Mouse (Mus musculus) liver, embryonic 15.5 days (tissue): ENCODE results near the gene Mark3. TPM values are rescaled to one million over a fixed set of nuclear protein-coding genes. Genes with fewer than 3 reads are reported as not detected.
A peak's percentile ranks its signal among the peaks of the same experiment; 100 is the strongest.
"Not testable (repeated sequence)": the region's sequence is repeated elsewhere in the genome, so short reads cannot be mapped to it uniquely, and the experiment has no call there.

Source experiments
- ATAC-seq: fragments of 200-750 bp; cut with Nextera tagmentation; 2 replicates; pipeline ENCODE4 v1.8.0; 2017; ENCODE audit warnings: moderate number of reproducible peaks, mild to moderate bottlenecking, moderate library complexity; ENCODE audit not compliant: insufficient read depth
- H3K27ac ChIP-seq: fragments of 300-500 bp; sonication (generic); replicated peaks from 2 replicates; pipeline ENCODE4 v1.5.1; 2015; ENCODE audit warnings: mild to moderate bottlenecking, inconsistent platforms
- H3K27me3 ChIP-seq: fragments of 300-500 bp; sonication (generic); 2 replicates; pipeline ENCODE4 v1.6.1; 2015; ENCODE audit warnings: mild to moderate bottlenecking, inconsistent platforms
- H3K36me3 ChIP-seq: fragments of 300-500 bp; sonication (generic); replicated peaks from 2 replicates; pipeline ENCODE4 v1.6.1; 2015; ENCODE audit warnings: moderate library complexity, mild to moderate bottlenecking, inconsistent platforms
- H3K4me1 ChIP-seq: fragments of 300-500 bp; sonication (generic); replicated peaks from 2 replicates; pipeline ENCODE4 v1.6.1; 2015; ENCODE audit warnings: inconsistent platforms
- H3K4me2 ChIP-seq: fragments of 300-500 bp; sonication (generic); 2 replicates; pipeline ENCODE4 v1.6.1; 2015; ENCODE audit warnings: moderate library complexity, mild to moderate bottlenecking, inconsistent platforms
- H3K4me3 ChIP-seq: fragments of 300-500 bp; sonication (generic); replicated peaks from 2 replicates; pipeline ENCODE4 v1.5.1; 2015; ENCODE audit warnings: mild to moderate bottlenecking, inconsistent platforms
- H3K9ac ChIP-seq: fragments of 300-500 bp; sonication (generic); 2 replicates; pipeline ENCODE4 v1.6.1; 2015; ENCODE audit warnings: moderate library complexity, mild to moderate bottlenecking, inconsistent platforms
- H3K9me3 ChIP-seq: fragments of 300-500 bp; sonication (generic); replicated peaks from 2 replicates; pipeline ENCODE4 v1.6.1; 2016; ENCODE audit warnings: inconsistent platforms
- WGBS: fragments of 180-500 bp; shearing (Covaris S2); methylation state at CpG from one replicate; pipeline ENCODE4 v1.1.7; 2015; ENCODE audit warnings: mixed read lengths; ENCODE audit not compliant: insufficient replicate concordance; 5-methylcytosine and 5-hydroxymethylcytosine counted together
- polyA plus RNA-seq: library from polyadenylated mRNA; unstranded; fragments of >200 nt; fragmentation: Nextera tagmentation; extraction: Ambion mirVana; gene quantifications from 2 replicates; pipeline ENCODE4 v1.2.1, GENCODE M21; 2015

Gene Mark3
- polyA plus RNA-seq, 1 experiment from 2014 or later, result 13.3 TPM

GRCm38 (mm10) chr12:111538292-111539040 is 35.9 kb upstream of the Mark3 start:
- no peaks in the 10 kb centered on the region for H3K9me3 ChIP-seq
- peaks cover 46% of the 10 kb centered on the region for H3K36me3 ChIP-seq
- under 1% methylated on average over 109 of the region's 111 CpGs for WGBS
- peak overlapping the region; percentile 97 for H3K27ac ChIP-seq
- peak overlapping the region; percentile 73 for H3K4me2 ChIP-seq
- peak overlapping the region; percentile 97 for H3K9ac ChIP-seq
- ATAC-seq, result peak; percentile 62
- H3K4me1 ChIP-seq, result peaks cover 63% of the 10 kb centered on the region
- peaks cover 14% of the 10 kb centered on the region for H3K27me3 ChIP-seq
- H3K4me3 ChIP-seq, result peak overlapping the region; percentile 95

GRCm38 (mm10) chr12:111539041-111539345 is 35.3 kb upstream of the Mark3 start:
- Histone ChIP-seq H3K9ac (peak overlapping the region; percentile 97), H3K4me1 (peaks cover 62% of the 10 kb centered on the region), H3K4me3 (peak overlapping the region; percentile 95), H3K4me2 (peak overlapping the region; percentile 73), H3K27ac (peak overlapping the region; percentile 97), H3K27me3 (peaks cover 9% of the 10 kb centered on the region), H3K36me3 (peaks cover 52% of the 10 kb centered on the region), H3K9me3 (no peaks in the 10 kb centered on the region)
- under 1% methylated on average over 18 of the region's 18 CpGs for WGBS
- ATAC-seq, result no peak

GRCm38 (mm10) chr12:111547070-111547469 is 27.3 kb upstream of the Mark3 start:
- H3K4me1 ChIP-seq, result peaks cover 17% of the 10 kb centered on the region
- no peak for ATAC-seq
- no peak overlapping the region for H3K9ac ChIP-seq
- no peaks in the 10 kb centered on the region for H3K9me3 ChIP-seq
- H3K27ac ChIP-seq, result no peak overlapping the region
- H3K4me3 ChIP-seq, result no peak overlapping the region
- H3K36me3 ChIP-seq, result peaks cover 70% of the 10 kb centered on the region
- no peak overlapping the region for H3K4me2 ChIP-seq
- H3K27me3 ChIP-seq, result no peaks in the 10 kb centered on the region
- WGBS, result 90% methylated on average over 3 of the region's 3 CpGs

- WGBS, result 55% methylated on average over 2 of the region's 2 CpGs
- Histone ChIP-seq H3K4me1 (peaks cover 13% of the 10 kb centered on the region), H3K27me3 (no peaks in the 10 kb centered on the region), H3K36me3 (peaks cover 54% of the 10 kb centered on the region), H3K9ac (no peak overlapping the region), H3K27ac (peak overlapping the region; percentile 36), H3K4me2 (no peak overlapping the region), H3K9me3 (no peaks in the 10 kb centered on the region), H3K4me3 (no peak overlapping the region)
- 0 out of 2 replicates have a peak, but pooled peaks have one; percentile 13 for ATAC-seq
Observed at GRCm38 (mm10) chr12:111548555-111549289, 25.6 kb upstream of the Mark3 start.

GRCm38 (mm10) chr12:111550679-111551078 is 23.6 kb upstream of the Mark3 start:
- H3K4me1 ChIP-seq, result peaks cover 15% of the 10 kb centered on the region
- no peaks in the 10 kb centered on the region for H3K27me3 ChIP-seq
- H3K4me3 ChIP-seq, result no peak overlapping the region
- 49% methylated on average over 1 of the region's 1 CpGs for WGBS
- H3K9ac ChIP-seq, result no peak overlapping the region
- peak overlapping the region; percentile 24; the same call in 1 of the 2 replicates for H3K27ac ChIP-seq
- peaks cover 37% of the 10 kb centered on the region for H3K36me3 ChIP-seq
- H3K4me2 ChIP-seq, result no peak overlapping the region
- no peaks in the 10 kb centered on the region for H3K9me3 ChIP-seq
- no peak for ATAC-seq

GRCm38 (mm10) chr12:111552342-111552741 is 22.0 kb upstream of the Mark3 start:
- no peak for ATAC-seq
- WGBS, result 76% methylated on average over 8 of the region's 8 CpGs
- H3K9ac ChIP-seq, result no peak overlapping the region

GRCm38 (mm10) chr12:111555357-111555756 is 19.0 kb upstream of the Mark3 start:
- H3K36me3 ChIP-seq, result no peaks in the 10 kb centered on the region
- no peak for ATAC-seq
- H3K4me2 ChIP-seq, result no peak overlapping the region
- no peak overlapping the region for H3K9ac ChIP-seq
- no peak overlapping the region for H3K27ac ChIP-seq
- 0 out of 2 replicates have a peak, but pooled peaks cover under 1% of the 10 kb centered on the region for H3K27me3 ChIP-seq
- 52% methylated on average over 4 of the region's 4 CpGs for WGBS
- H3K9me3 ChIP-seq, result no peaks in the 10 kb centered on the region
- peaks cover 52% of the 10 kb centered on the region for H3K4me1 ChIP-seq
- no peak overlapping the region for H3K4me3 ChIP-seq

More at GRCm38 (mm10) chr12:111552342-111552741, 22.0 kb upstream of the Mark3 start:
- Histone ChIP-seq H3K36me3 (peaks cover 20% of the 10 kb centered on the region), H3K27me3 (no peaks in the 10 kb centered on the region), H3K9me3 (no peaks in the 10 kb centered on the region), H3K4me2 (no peak overlapping the region), H3K4me3 (no peak overlapping the region), H3K27ac (no peak overlapping the region), H3K4me1 (peaks cover 25% of the 10 kb centered on the region)

GRCm38 (mm10) chr12:111555893-111556292 is 18.4 kb upstream of the Mark3 start:
- H3K4me1 ChIP-seq, result peaks cover 49% of the 10 kb centered on the region
- 72% methylated on average over 5 of the region's 5 CpGs for WGBS
- not testable (repeated sequence) for H3K27me3 ChIP-seq, H3K27ac ChIP-seq, H3K4me3 ChIP-seq, H3K9ac ChIP-seq, H3K4me2 ChIP-seq, ATAC-seq, H3K36me3 ChIP-seq, H3K9me3 ChIP-seq

GRCm38 (mm10) chr12:111557538-111557937 is 16.8 kb upstream of the Mark3 start:
- Histone ChIP-seq H3K9me3 (no peaks in the 10 kb centered on the region), H3K36me3 (no peaks in the 10 kb centered on the region), H3K9ac (no peak overlapping the region), H3K4me1 (peaks cover 54% of the 10 kb centered on the region), H3K4me3 (no peak overlapping the region), H3K27ac (peak overlapping the region; percentile 93), H3K27me3 (0 out of 2 replicates have a peak, but pooled peaks cover 7% of the 10 kb centered on the region), H3K4me2 (no peak overlapping the region)
- no peak for ATAC-seq
- 36% methylated on average over 6 of the region's 6 CpGs for WGBS

- 14% methylated on average over 2 of the region's 2 CpGs for WGBS
- H3K4me2 ChIP-seq, result peak overlapping the region; percentile 62
Observed at GRCm38 (mm10) chr12:111558655-111559054, 15.7 kb upstream of the Mark3 start.

GRCm38 (mm10) chr12:111559647-111560258 is 14.6 kb upstream of the Mark3 start:
- peak overlapping the region; percentile 93 for H3K27ac ChIP-seq
- H3K4me1 ChIP-seq, result peaks cover 62% of the 10 kb centered on the region
- 25% methylated on average over 18 of the region's 18 CpGs for WGBS

More at GRCm38 (mm10) chr12:111558655-111559054, 15.7 kb upstream of the Mark3 start:
- H3K27ac ChIP-seq, result peak overlapping the region; percentile 93
- H3K4me1 ChIP-seq, result peaks cover 62% of the 10 kb centered on the region
- H3K4me3 ChIP-seq, result peak overlapping the region; percentile 15; the same call in 1 of the 2 replicates
- no peaks in the 10 kb centered on the region for H3K36me3 ChIP-seq
- no peaks in the 10 kb centered on the region for H3K9me3 ChIP-seq
- H3K27me3 ChIP-seq, result 0 out of 2 replicates have a peak, but pooled peaks cover 7% of the 10 kb centered on the region
- peak overlapping the region; percentile 43 for H3K9ac ChIP-seq
- peak; percentile 100 for ATAC-seq

More at GRCm38 (mm10) chr12:111559647-111560258, 14.6 kb upstream of the Mark3 start:
- H3K4me2 ChIP-seq, result peak overlapping the region; percentile 62
- no peaks in the 10 kb centered on the region for H3K9me3 ChIP-seq
- no peak for ATAC-seq
- peak overlapping the region; percentile 29 for H3K4me3 ChIP-seq
- peak overlapping the region; percentile 2; the same call in 1 of the 2 replicates for H3K9ac ChIP-seq
- H3K36me3 ChIP-seq, result no peaks in the 10 kb centered on the region
- 0 out of 2 replicates have a peak, but pooled peaks cover 7% of the 10 kb centered on the region for H3K27me3 ChIP-seq
